Mouse (Mus musculus): ENCODE measurements around the gene Rela. TPM values are rescaled to one million over a fixed set of nuclear protein-coding genes. Genes with fewer than 3 reads are reported as not detected.

Rela gene
- polyA plus RNA-seq, 1 experiment from 2014 or later: 37.0 TPM

Small RNAs within 50 kb of the gene (microRNA-seq; reads per million reads assigned to microRNA genes)
- gene Mir6987: not detected

Other genes starting within 250 kb of the Rela start
- gene Sart1, start 248.8 kb upstream of the Rela start, polyA plus RNA-seq (2015; fragmentation: Nextera tagmentation; extraction: Ambion mirVana): 74.4 and 75.1 TPM in 2 replicates
- not detected in 2 replicates for gene Tsga10ip, start 235.0 kb upstream of the Rela start, polyA plus RNA-seq (2015; fragmentation: Nextera tagmentation; extraction: Ambion mirVana)
- gene Drap1, start 212.5 kb upstream of the Rela start, polyA plus RNA-seq (2015; fragmentation: Nextera tagmentation; extraction: Ambion mirVana): 283 and 294 TPM in 2 replicates
- gene AI837181, start 212.3 kb upstream of the Rela start, polyA plus RNA-seq (2015; fragmentation: Nextera tagmentation; extraction: Ambion mirVana): 61.1 and 62.9 TPM in 2 replicates
- not detected in 2 replicates for gene Fosl1, start 189.9 kb upstream of the Rela start, polyA plus RNA-seq (2015; fragmentation: Nextera tagmentation; extraction: Ambion mirVana)
- 8.6 and 8.8 TPM in 2 replicates for gene Ccdc85b, start 179.6 kb upstream of the Rela start, polyA plus RNA-seq (2015; fragmentation: Nextera tagmentation; extraction: Ambion mirVana)
- gene Fibp, start 176.9 kb upstream of the Rela start, polyA plus RNA-seq (2015; fragmentation: Nextera tagmentation; extraction: Ambion mirVana): 165 and 185 TPM in 2 replicates
- 5.7 and 6.3 TPM in 2 replicates for gene Ctsw, start 169.0 kb upstream of the Rela start, polyA plus RNA-seq (2015; fragmentation: Nextera tagmentation; extraction: Ambion mirVana)
- gene Efemp2, start 163.5 kb upstream of the Rela start, polyA plus RNA-seq (2015; fragmentation: Nextera tagmentation; extraction: Ambion mirVana): 30.2 and 39.1 TPM in 2 replicates
- 56.0 and 60.5 TPM in 2 replicates for gene Mus81, start 149.1 kb upstream of the Rela start, polyA plus RNA-seq (2015; fragmentation: Nextera tagmentation; extraction: Ambion mirVana)
- gene Cfl1, start 147.0 kb upstream of the Rela start, polyA plus RNA-seq (2015; fragmentation: Nextera tagmentation; extraction: Ambion mirVana): 3,630 and 3,701 TPM in 2 replicates
- 0.32 and 0.70 TPM in 2 replicates for gene 1700020D05Rik, start 133.7 kb upstream of the Rela start, polyA plus RNA-seq (2015; fragmentation: Nextera tagmentation; extraction: Ambion mirVana)
- 76.1 and 87.8 TPM in 2 replicates for gene Snx32, start 126.9 kb upstream of the Rela start, polyA plus RNA-seq (2015; fragmentation: Nextera tagmentation; extraction: Ambion mirVana)
- 0.08 and 0.09 TPM in 2 replicates for gene Ovol1, start 76.8 kb upstream of the Rela start, polyA plus RNA-seq (2015; fragmentation: Nextera tagmentation; extraction: Ambion mirVana)
- gene Ap5b1, start 69.5 kb upstream of the Rela start, polyA plus RNA-seq (2015; fragmentation: Nextera tagmentation; extraction: Ambion mirVana): 1.9 and 2.0 TPM in 2 replicates
- 81.0 and 86.7 TPM in 2 replicates for gene Rnaseh2c, start 35.6 kb upstream of the Rela start, polyA plus RNA-seq (2015; fragmentation: Nextera tagmentation; extraction: Ambion mirVana)
- 76.8 and 78.1 TPM in 2 replicates for gene Kat5, start 27.2 kb upstream of the Rela start, polyA plus RNA-seq (2015; fragmentation: Nextera tagmentation; extraction: Ambion mirVana)
- 14.3 and 15.1 TPM in 2 replicates for gene Sipa1, start 26.2 kb downstream of the Rela start, polyA plus RNA-seq (2015; fragmentation: Nextera tagmentation; extraction: Ambion mirVana)
- gene Map3k11, start 51.3 kb downstream of the Rela start, polyA plus RNA-seq (2015; fragmentation: Nextera tagmentation; extraction: Ambion mirVana): 10.0 and 10.7 TPM in 2 replicates
- gene Pcnx3, start 51.4 kb downstream of the Rela start, polyA plus RNA-seq (2015; fragmentation: Nextera tagmentation; extraction: Ambion mirVana): 24.1 and 28.7 TPM in 2 replicates
- gene Kcnk7, start 66.9 kb downstream of the Rela start, polyA plus RNA-seq (2015; fragmentation: Nextera tagmentation; extraction: Ambion mirVana): 0.24 and 0.48 TPM in 2 replicates
- 12.0 and 20.0 TPM in 2 replicates for gene Ehbp1l1, start 88.8 kb downstream of the Rela start, polyA plus RNA-seq (2015; fragmentation: Nextera tagmentation; extraction: Ambion mirVana)
- 170 and 177 TPM in 2 replicates for gene Fam89b, start 92.2 kb downstream of the Rela start, polyA plus RNA-seq (2015; fragmentation: Nextera tagmentation; extraction: Ambion mirVana)
- 11.4 and 11.6 TPM in 2 replicates for gene Ltbp3, start 103.4 kb downstream of the Rela start, polyA plus RNA-seq (2015; fragmentation: Nextera tagmentation; extraction: Ambion mirVana)
- gene Scyl1, start 133.9 kb downstream of the Rela start, polyA plus RNA-seq (2015; fragmentation: Nextera tagmentation; extraction: Ambion mirVana): 66.2 and 79.4 TPM in 2 replicates
- 20.9 and 21.5 TPM in 2 replicates for gene Frmd8, start 237.8 kb downstream of the Rela start, polyA plus RNA-seq (2015; fragmentation: Nextera tagmentation; extraction: Ambion mirVana)
- gene Slc25a45, start 240.3 kb downstream of the Rela start, polyA plus RNA-seq (2015; fragmentation: Nextera tagmentation; extraction: Ambion mirVana): 1.5 and 2.0 TPM in 2 replicates

Measured in forebrain, embryonic 16.5 days (tissue).